In the genomic region with DNA sequence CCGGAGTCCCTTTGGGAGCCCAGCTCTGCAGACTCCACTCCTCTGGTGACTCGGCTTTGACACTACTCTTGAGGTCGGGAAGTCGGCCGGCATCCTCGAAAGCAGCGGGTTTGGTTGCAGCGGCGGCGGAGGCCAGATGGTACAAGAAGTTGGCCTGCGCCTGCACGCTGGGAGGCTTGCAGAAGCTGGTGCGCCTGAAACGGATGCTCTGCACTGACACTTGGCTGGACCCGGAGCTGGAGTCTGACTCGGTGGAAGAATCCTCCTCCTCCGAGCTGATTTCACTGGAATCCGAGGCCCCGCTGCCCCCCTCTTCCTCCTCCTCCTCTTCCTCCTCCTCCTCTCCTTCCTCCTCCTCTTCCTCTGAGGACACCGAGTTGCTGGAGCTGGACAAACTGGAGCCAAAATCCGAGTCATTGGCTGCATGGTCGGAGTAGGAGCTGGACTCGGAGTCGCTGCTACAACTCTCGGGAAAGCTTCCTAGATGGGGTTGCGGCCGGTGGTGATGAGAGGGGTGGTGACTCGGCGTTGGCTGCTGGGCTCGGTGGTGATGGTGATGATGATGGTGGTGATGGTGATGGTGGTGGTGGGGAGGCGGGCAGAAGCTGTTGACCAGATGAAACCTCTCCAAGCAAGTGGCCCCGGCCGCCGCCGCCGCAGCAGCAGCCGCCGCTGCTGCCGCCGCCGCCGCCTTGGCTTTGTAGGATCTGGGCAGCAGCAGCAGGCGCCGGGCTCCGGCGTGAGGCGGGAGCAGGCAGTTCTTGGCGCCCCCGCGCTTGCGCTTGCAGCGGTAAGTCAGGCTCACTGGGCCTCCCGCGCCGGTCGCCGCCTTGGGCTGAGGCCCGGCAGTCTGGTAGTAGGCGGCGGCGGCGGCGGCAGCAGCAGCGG, we compare ENCODE assay signal across 8 mouse cellular contexts. TPM values are rescaled to one million over a fixed set of nuclear protein-coding genes. Genes with fewer than 3 reads are reported as not detected.
DNase-seq lines count a peak whose midpoint lies in the region; ATAC-seq and TF ChIP-seq lines count a peak whose summit lies in the region.

No protein-coding gene starts in this region.

- peak overlapping the region; percentile 91 for H3K4me3 ChIP-seq in embryonic facial prominence, embryonic 14.5 days (ENCODE audit: low read depth, low read length)
- H3K4me3 ChIP-seq in heart, embryonic 13.5 days: peak overlapping the region; percentile 98
- peak overlapping the region; percentile 94 for H3K4me3 ChIP-seq in kidney, embryonic 16.5 days (ENCODE audit: low read length)
- peak overlapping the region; percentile 77 for H3K4me3 ChIP-seq in liver, embryonic 13.5 days (replicated peaks)
- peak overlapping the region; percentile 68 for H3K4me3 ChIP-seq in myocyte

- DNase-seq in B cell, adult 2 months: peak; percentile 46 to 55
- DNase-seq in adrenal gland, postnatal 14 days: peak; percentile 82
- DNase-seq in embryonic facial prominence, embryonic 14.5 days (ENCODE audit: low spot score): peak; percentile 68
- DNase-seq in liver, embryonic 13.5 days: no peak
- peak; percentile 38 to 42 for DNase-seq in thymus, adult 18-20 months

- peak overlapping the region; percentile 0 for H3ac ChIP-seq in myocyte (ENCODE audit: control insufficient read depth, insufficient read length)

- H3K36me3 ChIP-seq in embryonic facial prominence, embryonic 14.5 days (ENCODE audit: control insufficient read depth, insufficient read depth, low read length): no peaks in the 10 kb centered on the region
- H3K36me3 ChIP-seq in heart, embryonic 13.5 days: no peaks in the 10 kb centered on the region
- H3K36me3 ChIP-seq in kidney, embryonic 16.5 days (ENCODE audit: insufficient read depth, low read length): no peaks in the 10 kb centered on the region
- no peaks in the 10 kb centered on the region for H3K36me3 ChIP-seq in liver, embryonic 13.5 days
- H3K36me3 ChIP-seq in myocyte (ENCODE audit: control insufficient read depth, insufficient read depth): no peaks in the 10 kb centered on the region

- H3K4me2 ChIP-seq in embryonic facial prominence, embryonic 14.5 days (ENCODE audit: low read depth, low read length): peak overlapping the region; percentile 89
- H3K4me2 ChIP-seq in heart, embryonic 13.5 days: peak overlapping the region; percentile 93
- peak overlapping the region; percentile 73 for H3K4me2 ChIP-seq in kidney, embryonic 16.5 days (replicated peaks; ENCODE audit: low read depth, low read length)
- H3K4me2 ChIP-seq in liver, embryonic 13.5 days: peak overlapping the region; percentile 96
- H3K4me2 ChIP-seq in myocyte (ENCODE audit: low read depth): peak overlapping the region; percentile 95

- peak overlapping the region; percentile 100 for H3K9ac ChIP-seq in embryonic facial prominence, embryonic 14.5 days (ENCODE audit: low read depth, low read length)
- peak overlapping the region; percentile 100 for H3K9ac ChIP-seq in heart, embryonic 13.5 days
- peak overlapping the region; percentile 99 for H3K9ac ChIP-seq in kidney, embryonic 16.5 days (replicated peaks; ENCODE audit: low read length)
- peak overlapping the region; percentile 81 for H3K9ac ChIP-seq in liver, embryonic 13.5 days

- peaks cover 36% of the 10 kb centered on the region for H3K4me1 ChIP-seq in embryonic facial prominence, embryonic 14.5 days (ENCODE audit: control insufficient read depth, insufficient read depth, low read length)
- H3K4me1 ChIP-seq in heart, embryonic 13.5 days: peaks cover 55% of the 10 kb centered on the region
- peaks cover 55% of the 10 kb centered on the region for H3K4me1 ChIP-seq in kidney, embryonic 16.5 days (ENCODE audit: insufficient read depth, low read length)
- peaks cover 43% of the 10 kb centered on the region for H3K4me1 ChIP-seq in liver, embryonic 13.5 days (replicated peaks)

- peak; percentile 17; the same call in 1 of the 2 replicates for ATAC-seq in embryonic facial prominence, embryonic 14.5 days (ENCODE audit: low read depth)
- peak; percentile 2; the same call in 1 of the 2 replicates for ATAC-seq in heart, embryonic 13.5 days (ENCODE audit: extremely low read depth, insufficient number of reproducible peaks, low FRiP score, low TSS enrichment)
- peak; percentile 52 for ATAC-seq in kidney, embryonic 16.5 days (ENCODE audit: low FRiP score, low TSS enrichment)
- peak; percentile 80 for ATAC-seq in liver, embryonic 13.5 days (ENCODE audit: low read depth)

- H3K9me3 ChIP-seq in embryonic facial prominence, embryonic 14.5 days (ENCODE audit: control insufficient read depth, low read length): no peaks in the 10 kb centered on the region
- no peaks in the 10 kb centered on the region for H3K9me3 ChIP-seq in heart, embryonic 13.5 days
- no peaks in the 10 kb centered on the region for H3K9me3 ChIP-seq in kidney, embryonic 16.5 days (ENCODE audit: low read length)
- no peaks in the 10 kb centered on the region for H3K9me3 ChIP-seq in liver, embryonic 13.5 days (replicated peaks)

- WGBS in embryonic facial prominence, embryonic 14.5 days: under 1% methylated on average over 46 of the region's 64 CpGs
- WGBS in heart, embryonic 13.5 days: under 1% methylated on average over 48 of the region's 64 CpGs
- WGBS in kidney, embryonic 16.5 days: under 1% methylated on average over 58 of the region's 64 CpGs
- WGBS in liver, embryonic 13.5 days (ENCODE audit: insufficient replicate concordance): under 1% methylated on average over 52 of the region's 64 CpGs

- no peaks in the 10 kb centered on the region for H3K79me2 ChIP-seq in myocyte (ENCODE audit: control insufficient read depth, insufficient read depth)

- peak overlapping the region; percentile 99 for H3K27ac ChIP-seq in embryonic facial prominence, embryonic 14.5 days (replicated peaks; ENCODE audit: low read depth, low read length)
- peak overlapping the region; percentile 100 for H3K27ac ChIP-seq in heart, embryonic 13.5 days (replicated peaks)
- peak overlapping the region; percentile 100 for H3K27ac ChIP-seq in kidney, embryonic 16.5 days (ENCODE audit: low read length)
- peak overlapping the region; percentile 78 for H3K27ac ChIP-seq in liver, embryonic 13.5 days

- TF ChIP-seq POLR2A in myocyte (IDR thresholded peaks at IDR 0.05; ENCODE audit: insufficient read length, low read depth): peak; percentile 15

- H3K27me3 ChIP-seq in embryonic facial prominence, embryonic 14.5 days (replicated peaks; ENCODE audit: control insufficient read depth, insufficient read depth, low read length): no peaks in the 10 kb centered on the region
- no peaks in the 10 kb centered on the region for H3K27me3 ChIP-seq in heart, embryonic 13.5 days (replicated peaks)
- no peaks in the 10 kb centered on the region for H3K27me3 ChIP-seq in kidney, embryonic 16.5 days (ENCODE audit: insufficient read depth, low read length)
- peaks cover 95% of the 10 kb centered on the region for H3K27me3 ChIP-seq in liver, embryonic 13.5 days
- H3K27me3 ChIP-seq in myocyte (ENCODE audit: control insufficient read depth, insufficient read depth, insufficient read length): no peaks in the 10 kb centered on the region

TF ChIP-seq in myocyte, 11 proteins besides CTCF, POLR2A, EP300 and RAD21:
- TF ChIP-seq MYOG (IDR thresholded peaks at IDR 0.05; ENCODE audit: control insufficient read depth in 1 of 3, insufficient read depth in 1 of 3, insufficient read length in 2 of 3, low read depth in 2 of 3) (peak in 1 of 3 experiments; percentile 58), TCF3 (IDR thresholded peaks at IDR 0.05; ENCODE audit: insufficient read length, low read depth) (no peak)

RNA-seq across cellular contexts. Expression of gene Skida1, which starts 1.8 kb away (rescaled TPM):
- total RNA-seq in adrenal gland, postnatal 14 days (2021): 4.5 and 4.8 TPM in 2 replicates
- 4.0 and 5.8 TPM in 2 replicates for polyA plus RNA-seq in embryonic facial prominence, embryonic 14.5 days (2014; fragmentation: Nextera tagmentation; extraction: Ambion mirVana)
- polyA plus RNA-seq in heart, embryonic 13.5 days (2015; fragmentation: Nextera tagmentation; extraction: Ambion mirVana): 5.5 and 6.6 TPM in 2 replicates
- 8.8 and 9.2 TPM in 2 replicates for polyA plus RNA-seq in kidney, embryonic 16.5 days (2015; fragmentation: Nextera tagmentation; extraction: Ambion mirVana)
- 0.47 and 0.95 TPM in 2 replicates for polyA plus RNA-seq in liver, embryonic 13.5 days (2015; fragmentation: Nextera tagmentation; extraction: Ambion mirVana)
- 0.12 TPM for polyA plus RNA-seq in myocyte (2012; fragmentation: generic; extraction: Trizol)

RNA-seq across cellular contexts. Expression of gene Mllt10, which starts 8.0 kb away (rescaled TPM):
- total RNA-seq in adrenal gland, postnatal 14 days (2021): 39.1 and 56.4 TPM in 2 replicates
- polyA plus RNA-seq in embryonic facial prominence, embryonic 14.5 days (2014; fragmentation: Nextera tagmentation; extraction: Ambion mirVana): 27.4 and 32.1 TPM in 2 replicates
- polyA plus RNA-seq in heart, embryonic 13.5 days (2015; fragmentation: Nextera tagmentation; extraction: Ambion mirVana): 32.5 and 42.5 TPM in 2 replicates
- polyA plus RNA-seq in kidney, embryonic 16.5 days (2015; fragmentation: Nextera tagmentation; extraction: Ambion mirVana): 63.4 and 73.6 TPM in 2 replicates
- polyA plus RNA-seq in liver, embryonic 13.5 days (2015; fragmentation: Nextera tagmentation; extraction: Ambion mirVana): 29.1 and 34.3 TPM in 2 replicates
- 12.5 TPM for polyA plus RNA-seq in myocyte (2012; fragmentation: generic; extraction: Trizol)

RNA-seq across cellular contexts. Expression of gene A930004D18Rik, which starts 9.5 kb away (rescaled TPM):
- 1.7 and 1.8 TPM in 2 replicates for total RNA-seq in adrenal gland, postnatal 14 days (2021)
- polyA plus RNA-seq in embryonic facial prominence, embryonic 14.5 days (2014; fragmentation: Nextera tagmentation; extraction: Ambion mirVana): 6.9 and 9.1 TPM in 2 replicates
- 11.3 and 12.0 TPM in 2 replicates for polyA plus RNA-seq in heart, embryonic 13.5 days (2015; fragmentation: Nextera tagmentation; extraction: Ambion mirVana)
- polyA plus RNA-seq in kidney, embryonic 16.5 days (2015; fragmentation: Nextera tagmentation; extraction: Ambion mirVana): 14.1 and 16.2 TPM in 2 replicates
- 1.2 and 1.6 TPM in 2 replicates for polyA plus RNA-seq in liver, embryonic 13.5 days (2015; fragmentation: Nextera tagmentation; extraction: Ambion mirVana)
- 1.8 TPM for polyA plus RNA-seq in myocyte (2012; fragmentation: generic; extraction: Trizol)

RNA-seq across cellular contexts. Expression of gene H2al2a, which starts 50.2 kb away (rescaled TPM):
- not detected in 2 replicates for total RNA-seq in adrenal gland, postnatal 14 days (2021)
- not detected in 2 replicates for polyA plus RNA-seq in embryonic facial prominence, embryonic 14.5 days (2014; fragmentation: Nextera tagmentation; extraction: Ambion mirVana)
- polyA plus RNA-seq in heart, embryonic 13.5 days (2015; fragmentation: Nextera tagmentation; extraction: Ambion mirVana): not detected in 2 replicates
- polyA plus RNA-seq in kidney, embryonic 16.5 days (2015; fragmentation: Nextera tagmentation; extraction: Ambion mirVana): not detected in 2 replicates
- not detected in 2 replicates for polyA plus RNA-seq in liver, embryonic 13.5 days (2015; fragmentation: Nextera tagmentation; extraction: Ambion mirVana)
- polyA plus RNA-seq in myocyte (2012; fragmentation: generic; extraction: Trizol): not detected

Comparison
In these comparisons a context has a peak if more than half of its experiments do, and no peak if none do; other contexts are left out.
1. ATAC-seq: peak in every context shown above with its lines; median percentile 80 in liver, embryonic 13.5 days; 52 in kidney, embryonic 16.5 days; 17 in embryonic facial prominence, embryonic 14.5 days; 2 in heart, embryonic 13.5 days.